Mouse (Mus musculus) heart, adult 10 weeks (tissue): Measurements from ENCODE around the gene Atad5. TPM values are rescaled to one million over a fixed set of nuclear protein-coding genes. Genes with fewer than 3 reads are reported as not detected.

Experiments used
- polyA plus RNA-seq: library from polyadenylated mRNA; stranded (reverse); fragments of 350-450 nt; fragmentation: Illumina TruSeq; extraction: RNeasy Lipid Tissue Mini Kit (QIAGEN cat#74804); gene quantifications from one replicate; pipeline ENCODE4 v1.2.3, GENCODE M21; 2014; ENCODE audit warnings: low read depth, low replicate concordance

Gene Atad5
- 0.63 TPM for polyA plus RNA-seq

GRCm38 (mm10) chr11:80088917-80089816 is at the start of gene Atad5:
Gene Atad5, plus strand, starts transcription at chr11:80089400.

GRCm38 (mm10) chr11:80080826-80081728 is 8.1 kb upstream of the Atad5 start, which contains the start of gene Crlf3:
Gene Crlf3, minus strand, starts transcription at chr11:80080991.

GRCm38 (mm10) chr11:80141825-80142521 is 52.8 kb downstream of the Atad5 start, which contains the start of gene Tefm:
Gene Tefm, minus strand, starts transcription at chr11:80142175.

GRCm38 (mm10) chr11:80153857-80154495 is 64.8 kb downstream of the Atad5 start, which contains the start of gene Adap2:
Gene Adap2, plus strand, starts transcription at chr11:80154105.

GRCm38 (mm10) chr11:80183705-80184255 is 94.6 kb downstream of the Atad5 start, which contains the start of gene Rnf135:
Gene Rnf135, plus strand, starts transcription at chr11:80183851.

Other genes with a start within 250 kb of the Atad5 start
- 24.1 TPM for gene Utp6, start 127.0 kb upstream of the Atad5 start, polyA plus RNA-seq
- gene Suz12, start 96.3 kb upstream of the Atad5 start, polyA plus RNA-seq = 19.7 TPM
- gene Crlf3, start 8.4 kb upstream of the Atad5 start, polyA plus RNA-seq = 14.7 TPM
- 35.6 TPM for gene Tefm, start 52.8 kb downstream of the Atad5 start, polyA plus RNA-seq
- 9.5 TPM for gene Adap2, start 64.7 kb downstream of the Atad5 start, polyA plus RNA-seq
- gene Rnf135, start 94.5 kb downstream of the Atad5 start, polyA plus RNA-seq = 6.5 TPM
- 81.5 TPM for gene Rhot1, start 119.6 kb downstream of the Atad5 start, polyA plus RNA-seq
- 11.2 TPM for gene Rhbdl3, start 211.5 kb downstream of the Atad5 start, polyA plus RNA-seq